Comparison of ENCODE assay signal across 21 mouse cellular contexts in the genomic region with DNA sequence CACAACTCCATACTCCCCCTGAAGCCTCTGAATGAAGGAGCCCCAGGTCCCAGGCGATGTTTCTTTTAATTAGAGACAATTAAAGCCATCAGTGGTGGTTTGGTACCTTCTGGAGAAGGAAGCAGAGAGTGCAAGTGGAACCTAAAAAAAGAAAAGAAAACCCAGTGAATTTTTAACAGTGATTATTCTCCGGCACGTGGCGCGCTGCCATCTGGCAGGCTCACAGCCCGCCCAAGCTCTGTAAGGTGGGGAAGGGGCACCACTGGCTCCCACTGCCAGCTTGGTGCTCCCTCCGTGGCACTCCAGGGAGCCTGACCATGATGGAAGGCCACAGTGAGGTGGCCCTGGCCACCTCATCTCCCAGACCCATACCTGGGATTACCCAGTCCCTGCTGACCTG.
A peak's percentile ranks its signal among the peaks of the same experiment; 100 is the strongest.
DNase-seq lines count a peak whose midpoint lies in the region; ATAC-seq and TF ChIP-seq lines count a peak whose summit lies in the region.
"Had no signal": no experiment of that assay in that cellular context is flagged by ENCODE, and none has a peak within 500 bp of the region (broad histone marks: within the 10 kb centered on the region; RNA-seq: fewer than 3 reads in every experiment).

No protein-coding gene starts in this region.

- no peak for TF ChIP-seq CTCF in layer of hippocampus, adult 2 months (conservative IDR thresholded peaks at IDR 0.05)
- no peak for TF ChIP-seq CTCF in brain, embryonic 14.5 days (IDR thresholded peaks at IDR 0.05; ENCODE audit: borderline replicate concordance, extremely low read depth, insufficient read depth, insufficient read length)

- TF ChIP-seq POLR2A in brain, embryonic 14.5 days (IDR thresholded peaks at IDR 0.05; ENCODE audit: borderline replicate concordance, extremely low read depth, insufficient read depth, insufficient read length, poor library complexity, severe bottlenecking): no peak

- no peak overlapping the region for H3K4me3 ChIP-seq in layer of hippocampus, adult 2 months
- H3K4me3 ChIP-seq in forebrain, embryonic 15.5 days: no peak overlapping the region
- H3K4me3 ChIP-seq: embryonic facial prominence, embryonic 15.5 days; liver, embryonic 13.5 days; neural tube, embryonic 12.5 days had no signal

- DNase-seq in layer of hippocampus, adult 2 months (ENCODE audit: low spot score in 2 of 2): no peak
- no peak for DNase-seq in layer of hippocampus, adult 18-20 months (ENCODE audit: low spot score in 2 of 2)
- DNase-seq in brain, adult 2 months (ENCODE audit: low read depth, low spot score): peak; percentile 43
- peak; percentile 79 for DNase-seq in brain, embryonic 14.5 days (ENCODE audit: low read depth)
- no peak for DNase-seq in frontal cortex, postnatal 10 days (ENCODE audit: low spot score in 2 of 2)
- no peak for DNase-seq in cerebellum, adult 9-10 months
- DNase-seq: adrenal gland, adult 2 months; cerebellum, adult 2 months; cerebellum, postnatal 36 days; embryo, embryonic 11 days; heart, postnatal 4 days; layer of hippocampus, adult 9-11 months; liver, embryonic 13.5 days; right cerebral cortex, adult 18-20 months; thymus, adult 2 months had no signal

- peaks cover 43% of the 10 kb centered on the region for H3K4me1 ChIP-seq in forebrain, embryonic 15.5 days

- no peak overlapping the region for H3K4me2 ChIP-seq in forebrain, embryonic 15.5 days (replicated peaks)
- H3K4me2 ChIP-seq: embryonic facial prominence, embryonic 15.5 days; hindbrain, embryonic 14.5 days; liver, embryonic 13.5 days; lung, embryonic 14.5 days; neural tube, embryonic 12.5 days had no signal

- no peaks in the 10 kb centered on the region for H3K36me3 ChIP-seq in forebrain, embryonic 15.5 days
- H3K36me3 ChIP-seq: embryonic facial prominence, embryonic 15.5 days; liver, embryonic 13.5 days; neural tube, embryonic 12.5 days had no signal

- 0 out of 2 replicates have a peak overlapping the region, but pooled peaks have one; percentile 47 for H3K27ac ChIP-seq in layer of hippocampus, adult 2 months
- peak overlapping the region; percentile 76 for H3K27ac ChIP-seq in forebrain, embryonic 15.5 days (replicated peaks)
- H3K27ac ChIP-seq: embryonic facial prominence, embryonic 15.5 days; hindbrain, embryonic 14.5 days; liver, embryonic 13.5 days; neural tube, embryonic 12.5 days; stomach, postnatal 0 days had no signal

- no peaks in the 10 kb centered on the region for H3K27me3 ChIP-seq in forebrain, embryonic 15.5 days
- H3K27me3 ChIP-seq: embryonic facial prominence, embryonic 15.5 days; neural tube, embryonic 12.5 days had no signal

- ATAC-seq in forebrain, embryonic 15.5 days (replicated peaks): no peak

- no peaks in the 10 kb centered on the region for H3K9me3 ChIP-seq in forebrain, embryonic 15.5 days
- H3K9me3 ChIP-seq: embryonic facial prominence, embryonic 15.5 days had no signal

- 41% methylated on average over 7 of the region's 7 CpGs for WGBS in forebrain, embryonic 15.5 days

- no peak overlapping the region for H3K9ac ChIP-seq in forebrain, embryonic 15.5 days (replicated peaks)
- H3K9ac ChIP-seq: embryonic facial prominence, embryonic 15.5 days; hindbrain, embryonic 14.5 days; liver, embryonic 13.5 days; lung, embryonic 14.5 days; neural tube, embryonic 12.5 days had no signal

Comparison
In these comparisons a context has a peak if more than half of its experiments do, and no peak if none do; other contexts are left out.
1. DNase-seq: peak in brain, adult 2 months (single experiment) and brain, embryonic 14.5 days (single experiment); none in layer of hippocampus, adult 2 months (0 of 2), layer of hippocampus, adult 18-20 months (0 of 2), frontal cortex, postnatal 10 days (0 of 2) and cerebellum, adult 9-10 months (single experiment).